Mouse (Mus musculus): ENCODE results near the gene Phkg2. TPM values are rescaled to one million over a fixed set of nuclear protein-coding genes. Genes with fewer than 3 reads are reported as not detected.
"Not testable (repeated sequence)": the region's sequence is repeated elsewhere in the genome, so short reads cannot be mapped to it uniquely, and the experiment has no call there.

The Phkg2 gene
- polyA plus RNA-seq, 1 experiment: 169 TPM

DNA sequence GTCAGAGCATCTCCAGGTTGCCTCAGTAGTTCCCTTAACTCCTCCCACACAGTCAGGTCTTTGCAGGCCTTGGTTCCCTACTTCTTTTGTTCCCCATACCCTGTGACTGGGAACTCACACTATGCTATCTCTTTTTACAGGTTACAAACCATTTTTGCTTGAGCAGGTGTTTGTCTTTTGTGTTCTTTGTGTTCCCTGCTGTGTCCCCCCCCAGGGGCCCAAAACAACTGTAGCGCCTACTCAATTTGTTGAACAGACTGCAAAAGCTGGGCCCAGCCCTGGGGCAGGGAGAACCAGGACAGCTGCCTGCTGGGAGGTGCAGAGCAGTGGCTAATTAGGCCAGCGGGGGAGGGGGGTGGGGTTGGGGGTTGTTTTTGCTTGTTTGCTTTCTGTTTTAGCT lies 44.8 kb downstream of the Phkg2 start:
- Histone ChIP-seq H3K27ac (ENCODE audit: control insufficient read depth, insufficient read depth, low read depth, low read length, poor library complexity) (no peak overlapping the region), H3K4me1 (ENCODE audit: control insufficient read depth, insufficient read depth, low read length) (no peaks in the 10 kb centered on the region), H3K4me3 (replicated peaks; ENCODE audit: control insufficient read depth, low read depth, low read length) (no peak overlapping the region)
- 90% methylated on average over 2 of the region's 2 CpGs for WGBS
- TF ChIP-seq POLR2A (IDR thresholded peaks at IDR 0.05; ENCODE audit: borderline replicate concordance, control insufficient read depth, low read depth, low read length): no peak
- TF ChIP-seq CTCF (IDR thresholded peaks at IDR 0.05; ENCODE audit: control insufficient read depth, insufficient read depth, low read length): no peak

DNA sequence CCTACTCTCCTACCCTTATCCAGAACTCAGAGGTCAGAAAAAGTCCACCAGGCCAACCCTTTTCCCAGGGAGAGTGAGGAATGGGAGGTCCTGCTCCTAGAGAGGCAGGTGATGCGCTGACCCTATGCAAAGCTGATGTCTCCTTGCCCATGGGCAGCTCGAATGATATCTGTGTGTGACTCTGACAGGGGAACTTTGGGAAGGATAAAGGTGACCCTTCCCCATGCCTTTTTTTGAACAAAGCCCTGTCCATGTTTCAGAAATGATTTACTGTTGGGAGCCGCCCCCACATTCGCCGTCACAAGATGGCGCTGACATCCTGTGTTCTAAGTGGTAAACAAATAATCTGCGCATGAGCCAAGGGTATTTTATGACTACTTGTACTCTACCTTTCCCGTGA lies 45.3 kb downstream of the Phkg2 start:
- H3K27ac ChIP-seq (ENCODE audit: control insufficient read depth, insufficient read depth, low read depth, low read length, poor library complexity); H3K4me1 ChIP-seq (ENCODE audit: control insufficient read depth, insufficient read depth, low read length); H3K4me3 ChIP-seq (replicated peaks; ENCODE audit: control insufficient read depth, low read depth, low read length): not testable (repeated sequence)
- 92% methylated on average over 7 of the region's 8 CpGs for WGBS

DNA sequence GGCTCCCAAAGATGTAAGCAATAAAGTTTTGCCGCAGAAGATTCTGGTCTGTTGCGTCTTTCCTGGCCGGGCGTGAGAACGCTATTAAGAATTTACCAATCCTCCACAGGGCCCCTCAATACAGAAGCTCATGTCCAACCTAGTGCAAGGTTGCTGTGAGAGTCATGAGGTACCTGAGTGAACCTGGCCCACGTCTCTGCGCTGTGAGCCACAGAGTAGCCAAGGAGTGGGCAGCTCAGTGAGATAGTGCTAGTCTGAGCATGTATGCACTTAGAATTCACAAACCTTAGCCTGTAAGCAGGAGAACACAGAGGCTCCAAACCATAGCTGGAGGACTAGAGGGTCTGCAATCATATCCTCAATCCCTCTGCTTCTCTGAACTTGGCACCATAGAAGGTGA lies 52.9 kb downstream of the Phkg2 start:
- peaks cover 2% of the 10 kb centered on the region; the same call in 1 of the 2 replicates for H3K4me1 ChIP-seq (ENCODE audit: control insufficient read depth, insufficient read depth, low read length)
- H3K27ac ChIP-seq (ENCODE audit: control insufficient read depth, insufficient read depth, low read depth, low read length, poor library complexity): peak overlapping the region; percentile 58
- WGBS: 92% methylated on average over 7 of the region's 7 CpGs
- TF ChIP-seq CTCF (IDR thresholded peaks at IDR 0.05; ENCODE audit: control insufficient read depth, insufficient read depth, low read length) (no peak), POLR2A (IDR thresholded peaks at IDR 0.05; ENCODE audit: borderline replicate concordance, control insufficient read depth, low read depth, low read length) (no peak)
- no peak overlapping the region for H3K4me3 ChIP-seq (replicated peaks; ENCODE audit: control insufficient read depth, low read depth, low read length)

DNA sequence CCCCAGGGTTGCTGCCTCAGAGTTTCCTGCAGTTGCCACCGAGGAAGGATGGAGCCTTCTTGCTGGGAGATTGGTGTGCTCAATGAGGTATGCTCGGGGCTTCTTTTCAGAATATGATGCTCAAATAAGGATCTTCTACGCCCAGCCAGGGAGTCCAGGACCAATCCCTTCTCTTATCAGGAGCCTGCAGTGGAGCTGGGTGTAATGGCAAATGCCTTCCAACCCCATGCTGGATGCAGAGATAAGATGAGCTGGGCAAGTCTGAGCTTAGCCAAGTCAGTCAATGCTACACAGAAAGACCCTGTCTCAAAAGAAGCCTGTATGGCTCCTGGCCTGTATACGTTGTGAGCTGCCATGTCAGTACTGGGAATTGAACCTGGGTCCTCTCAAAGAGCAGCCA lies 53.3 kb downstream of the Phkg2 start:
- no peak for TF ChIP-seq CTCF (IDR thresholded peaks at IDR 0.05; ENCODE audit: control insufficient read depth, insufficient read depth, low read length)
- TF ChIP-seq POLR2A (IDR thresholded peaks at IDR 0.05; ENCODE audit: borderline replicate concordance, control insufficient read depth, low read depth, low read length): no peak
- H3K27ac ChIP-seq (ENCODE audit: control insufficient read depth, insufficient read depth, low read depth, low read length, poor library complexity): peak overlapping the region; percentile 58
- 65% methylated on average over 4 of the region's 4 CpGs for WGBS
- no peak overlapping the region for H3K4me3 ChIP-seq (replicated peaks; ENCODE audit: control insufficient read depth, low read depth, low read length)
- H3K4me1 ChIP-seq (ENCODE audit: control insufficient read depth, insufficient read depth, low read length): peaks cover 2% of the 10 kb centered on the region; the same call in 1 of the 2 replicates

DNA sequence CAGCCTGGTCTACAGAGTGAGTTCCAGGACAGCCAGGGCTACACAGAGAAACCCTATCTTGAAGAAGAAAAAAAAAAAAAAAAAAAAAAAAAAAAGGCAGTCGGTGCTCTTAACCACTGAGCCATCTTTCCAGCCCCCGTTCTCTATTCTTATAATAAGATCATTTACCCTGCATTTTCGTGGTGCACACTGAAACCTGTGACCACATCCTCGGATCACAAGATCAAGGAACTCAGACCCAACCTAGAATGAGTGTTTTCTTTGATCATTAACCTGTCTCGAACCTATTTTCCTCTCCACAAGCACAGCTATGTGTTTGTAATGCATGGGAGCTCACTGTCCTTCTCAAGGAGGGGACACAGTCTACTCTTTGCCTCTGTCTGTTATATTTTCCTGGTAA lies 55.5 kb downstream of the Phkg2 start:
- Histone ChIP-seq H3K4me1 (ENCODE audit: control insufficient read depth, insufficient read depth, low read length) (peaks cover 2% of the 10 kb centered on the region; the same call in 1 of the 2 replicates), H3K27ac (ENCODE audit: control insufficient read depth, insufficient read depth, low read depth, low read length, poor library complexity) (no peak overlapping the region), H3K4me3 (replicated peaks; ENCODE audit: control insufficient read depth, low read depth, low read length) (no peak overlapping the region)
- TF ChIP-seq CTCF (IDR thresholded peaks at IDR 0.05; ENCODE audit: control insufficient read depth, insufficient read depth, low read length): no peak
- no peak for TF ChIP-seq POLR2A (IDR thresholded peaks at IDR 0.05; ENCODE audit: borderline replicate concordance, control insufficient read depth, low read depth, low read length)
- WGBS: 74% methylated on average over 5 of the region's 5 CpGs

DNA sequence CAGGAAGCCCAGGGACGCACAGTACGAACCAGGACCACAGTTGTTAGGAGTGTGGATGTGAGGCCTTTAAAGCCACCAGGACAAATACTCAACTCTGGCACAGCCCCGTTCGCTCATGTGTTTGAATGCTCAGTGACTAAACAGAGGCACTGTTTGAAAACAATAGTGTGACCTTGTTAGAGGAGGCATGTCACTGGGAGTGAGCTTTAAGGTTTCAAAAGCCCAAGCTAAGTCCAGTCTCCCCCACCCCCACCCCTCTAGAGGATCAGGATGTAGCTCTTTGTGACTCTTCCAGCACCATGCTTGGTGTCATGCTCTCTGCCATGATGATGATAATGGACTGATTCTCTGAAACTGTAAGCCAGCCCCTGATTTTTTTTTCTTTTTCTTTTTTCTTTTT lies 58.3 kb downstream of the Phkg2 start:
- H3K4me3 ChIP-seq (replicated peaks; ENCODE audit: control insufficient read depth, low read depth, low read length): no peak overlapping the region
- TF ChIP-seq CTCF (IDR thresholded peaks at IDR 0.05; ENCODE audit: control insufficient read depth, insufficient read depth, low read length): no peak
- H3K27ac ChIP-seq (ENCODE audit: control insufficient read depth, insufficient read depth, low read depth, low read length, poor library complexity): no peak overlapping the region
- 95% methylated on average over 4 of the region's 4 CpGs for WGBS
- H3K4me1 ChIP-seq (ENCODE audit: control insufficient read depth, insufficient read depth, low read length): no peaks in the 10 kb centered on the region

Other genes with a start within 250 kb of the Phkg2 start
- gene Zfp768, start 227.8 kb upstream of the Phkg2 start, polyA plus RNA-seq (2011; ENCODE audit: insufficient read depth, insufficient read length, low replicate concordance, missing spikeins): 2.9 and 5.1 TPM in 2 replicates
- gene Zfp747, start 197.3 kb upstream of the Phkg2 start, polyA plus RNA-seq (2011; ENCODE audit: insufficient read depth, insufficient read length, low replicate concordance, missing spikeins): 2.8 and 3.9 TPM in 2 replicates
- gene 9130019O22Rik, start 186.2 kb upstream of the Phkg2 start, polyA plus RNA-seq (2011; ENCODE audit: insufficient read depth, insufficient read length, low replicate concordance, missing spikeins): 1.2 and 2.4 TPM in 2 replicates
- gene E430018J23Rik, start 179.7 kb upstream of the Phkg2 start, polyA plus RNA-seq (2011; ENCODE audit: insufficient read depth, insufficient read length, low replicate concordance, missing spikeins): 0.65 and 1.9 TPM in 2 replicates
- gene Zfp764, start 166.5 kb upstream of the Phkg2 start, polyA plus RNA-seq (2011; ENCODE audit: insufficient read depth, insufficient read length, low replicate concordance, missing spikeins): 2.1 and 2.5 TPM in 2 replicates
- gene Zfp688, start 151.3 kb upstream of the Phkg2 start, polyA plus RNA-seq (2011; ENCODE audit: insufficient read depth, insufficient read length, low replicate concordance, missing spikeins): 20.9 and 21.4 TPM in 2 replicates
- gene Zfp689, start 124.2 kb upstream of the Phkg2 start, polyA plus RNA-seq (2011; ENCODE audit: insufficient read depth, insufficient read length, low replicate concordance, missing spikeins): 2.0 and 3.1 TPM in 2 replicates
- 70.4 and 119 TPM in 2 replicates for gene Prr14, start 113.7 kb upstream of the Phkg2 start, polyA plus RNA-seq (2011; ENCODE audit: insufficient read depth, insufficient read length, low replicate concordance, missing spikeins)
- 44.9 and 98.7 TPM in 2 replicates for gene Fbrs, start 94.1 kb upstream of the Phkg2 start, polyA plus RNA-seq (2011; ENCODE audit: insufficient read depth, insufficient read length, low replicate concordance, missing spikeins)
- 44.3 and 98.5 TPM in 2 replicates for gene Srcap, start 61.4 kb upstream of the Phkg2 start, polyA plus RNA-seq (2011; ENCODE audit: insufficient read depth, insufficient read length, low replicate concordance, missing spikeins)
- gene Gm42715, start 53.8 kb upstream of the Phkg2 start, polyA plus RNA-seq (2011; ENCODE audit: insufficient read depth, insufficient read length, low replicate concordance, missing spikeins): 5.3 and 7.8 TPM in 2 replicates
- gene Tmem265, start 11.9 kb upstream of the Phkg2 start, polyA plus RNA-seq (2011; ENCODE audit: insufficient read depth, insufficient read length, low replicate concordance, missing spikeins): 20.5 and 41.0 TPM in 2 replicates
- 9.9 and 15.2 TPM in 2 replicates for gene Ccdc189, start 15.3 kb downstream of the Phkg2 start, polyA plus RNA-seq (2011; ENCODE audit: insufficient read depth, insufficient read length, low replicate concordance, missing spikeins)
- gene Rnf40, start 15.4 kb downstream of the Phkg2 start, polyA plus RNA-seq (2011; ENCODE audit: insufficient read depth, insufficient read length, low replicate concordance, missing spikeins): 52.7 and 66.7 TPM in 2 replicates
- 6.3 and 14.2 TPM in 2 replicates for gene Zfp629, start 42.5 kb downstream of the Phkg2 start, polyA plus RNA-seq (2011; ENCODE audit: insufficient read depth, insufficient read length, low replicate concordance, missing spikeins)
- 44.5 and 65.5 TPM in 2 replicates for gene Bcl7c, start 135.6 kb downstream of the Phkg2 start, polyA plus RNA-seq (2011; ENCODE audit: insufficient read depth, insufficient read length, low replicate concordance, missing spikeins)
- not detected in 2 replicates for gene Ctf1, start 139.4 kb downstream of the Phkg2 start, polyA plus RNA-seq (2011; ENCODE audit: insufficient read depth, insufficient read length, low replicate concordance, missing spikeins)
- gene Ctf2, start 158.8 kb downstream of the Phkg2 start, polyA plus RNA-seq (2011; ENCODE audit: insufficient read depth, insufficient read length, low replicate concordance, missing spikeins): not detected in 2 replicates
- 18.8 and 23.0 TPM in 2 replicates for gene Fbxl19, start 171.2 kb downstream of the Phkg2 start, polyA plus RNA-seq (2011; ENCODE audit: insufficient read depth, insufficient read length, low replicate concordance, missing spikeins)
- gene Orai3, start 196.5 kb downstream of the Phkg2 start, polyA plus RNA-seq (2011; ENCODE audit: insufficient read depth, insufficient read length, low replicate concordance, missing spikeins): 7.6 and 14.6 TPM in 2 replicates
- 24.2 and 36.3 TPM in 2 replicates for gene Setd1a, start 203.3 kb downstream of the Phkg2 start, polyA plus RNA-seq (2011; ENCODE audit: insufficient read depth, insufficient read length, low replicate concordance, missing spikeins)
- gene Gm49388, start 212.3 kb downstream of the Phkg2 start, polyA plus RNA-seq (2011; ENCODE audit: insufficient read depth, insufficient read length, low replicate concordance, missing spikeins): 0.75 TPM in 1 of 2 replicates, not detected in the other
- gene Hsd3b7, start 227.3 kb downstream of the Phkg2 start, polyA plus RNA-seq (2011; ENCODE audit: insufficient read depth, insufficient read length, low replicate concordance, missing spikeins): 13.3 and 23.4 TPM in 2 replicates

All from bone marrow, adult 2 months (tissue).